Mouse (Mus musculus) intestine, embryonic 14.5 days (tissue): ENCODE measurements around the gene 1700013G24Rik. TPM values are rescaled to one million over a fixed set of nuclear protein-coding genes. Genes with fewer than 3 reads are reported as not detected.
A peak's percentile ranks its signal among the peaks of the same experiment; 100 is the strongest.

ENCODE experiments used
- ATAC-seq: fragments of 200-750 bp; cut with Nextera tagmentation; replicated peaks from 2 replicates; pipeline ENCODE4 v1.8.0; 2017; ENCODE audit warnings: low read depth, moderate number of reproducible peaks, moderate TSS enrichment, moderate library complexity; ENCODE audit not compliant: low FRiP score, low TSS enrichment
- DNase-seq: peaks from one replicate; pipeline ENCODE4 v3.0.0-alpha.2; 2018; ENCODE audit warnings: low spot score
- H3K27ac ChIP-seq: fragments of 300-500 bp; sonication (generic); 2 replicates; pipeline ENCODE4 v1.5.1; 2014; ENCODE audit warnings: low read depth, mild to moderate bottlenecking, control low read depth
- H3K27me3 ChIP-seq: fragments of 300-500 bp; sonication (generic); replicated peaks from 2 replicates; pipeline ENCODE4 v1.6.1; 2014; ENCODE audit warnings: low read length, control low read depth; ENCODE audit not compliant: control insufficient read depth, insufficient read depth
- H3K36me3 ChIP-seq: fragments of 300-500 bp; sonication (generic); 2 replicates; pipeline ENCODE4 v1.6.1; 2014; ENCODE audit warnings: low read length, control low read depth; ENCODE audit not compliant: control insufficient read depth, insufficient read depth
- H3K4me1 ChIP-seq: fragments of 300-500 bp; sonication (generic); replicated peaks from 2 replicates; pipeline ENCODE4 v1.6.1; 2014; ENCODE audit warnings: low read length, control low read depth, mixed read lengths; ENCODE audit not compliant: control insufficient read depth, insufficient read depth
- H3K4me2 ChIP-seq: fragments of 300-500 bp; sonication (generic); 2 replicates; pipeline ENCODE4 v1.6.1; 2014; ENCODE audit warnings: low read length
- H3K4me3 ChIP-seq: fragments of 300-500 bp; sonication (generic); 2 replicates; pipeline ENCODE4 v1.5.1; 2014; ENCODE audit warnings: low read depth, low read length, control low read depth, mixed read lengths
- H3K9ac ChIP-seq: fragments of 300-500 bp; sonication (generic); 2 replicates; pipeline ENCODE4 v1.6.1; 2014; ENCODE audit warnings: mild to moderate bottlenecking, low read length
- H3K9me3 ChIP-seq: fragments of 300-500 bp; sonication (generic); 2 replicates; pipeline ENCODE4 v1.6.1; 2016; ENCODE audit warnings: low read length, control low read depth; ENCODE audit not compliant: control insufficient read depth
- WGBS: fragments of 180-500 bp; shearing (Covaris S2); extraction: QIAGEN DNeasy Blood & Tissue Kit; methylation state at CpG from one replicate; pipeline ENCODE4 v1.1.7; 2014; 5-methylcytosine and 5-hydroxymethylcytosine counted together
- polyA plus RNA-seq: library from polyadenylated mRNA; unstranded; fragments of >200 nt; fragmentation: Nextera tagmentation; extraction: Ambion mirVana; gene quantifications from 2 replicates; pipeline ENCODE4 v1.2.1, GENCODE M21; 2014

The 1700013G24Rik gene
- polyA plus RNA-seq, 1 experiment from 2014 or later = not detected

DNA sequence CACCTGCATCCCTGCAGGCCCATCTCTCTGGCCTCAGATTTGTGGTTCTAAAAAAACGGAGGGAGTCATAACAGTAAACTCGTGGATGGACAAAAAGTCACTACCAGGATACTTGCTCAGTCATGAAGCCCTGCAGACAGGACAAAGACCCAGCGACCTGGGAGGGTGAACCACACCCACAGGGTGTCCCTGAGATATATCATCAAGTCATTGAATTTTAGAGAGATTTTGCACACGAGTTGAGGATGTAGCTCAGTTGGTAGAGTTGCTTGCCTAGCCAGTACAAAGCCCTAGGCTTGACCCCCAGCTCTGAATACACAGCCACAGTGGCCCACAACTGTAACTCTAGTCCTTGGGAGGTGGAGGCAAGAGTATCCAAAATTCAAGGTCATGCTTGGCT is 8.1 kb downstream of the 1700013G24Rik start:
- H3K4me2 ChIP-seq = no peak overlapping the region
- H3K27me3 ChIP-seq = no peaks in the 10 kb centered on the region
- H3K4me1 ChIP-seq = 0 out of 2 replicates have a peak, but pooled peaks cover 3% of the 10 kb centered on the region
- H3K4me3 ChIP-seq = no peak overlapping the region
- DNase-seq (no peak), ATAC-seq (no peak)
- H3K9ac ChIP-seq = no peak overlapping the region
- H3K9me3 ChIP-seq = no peaks in the 10 kb centered on the region
- no peak overlapping the region for H3K27ac ChIP-seq
- no peaks in the 10 kb centered on the region for H3K36me3 ChIP-seq
- 81% methylated on average over 4 of the region's 4 CpGs for WGBS

- WGBS = 51% methylated on average over 16 of the region's 16 CpGs
- Histone ChIP-seq H3K27ac (no peak overlapping the region), H3K4me3 (no peak overlapping the region), H3K9ac (no peak overlapping the region), H3K36me3 (no peaks in the 10 kb centered on the region), H3K27me3 (no peaks in the 10 kb centered on the region), H3K9me3 (no peaks in the 10 kb centered on the region), H3K4me2 (no peak overlapping the region), H3K4me1 (0 out of 2 replicates have a peak, but pooled peaks cover 3% of the 10 kb centered on the region)
- DNase-seq = no peak
- 0 out of 2 replicates have a peak, but pooled peaks have one; percentile 23 for ATAC-seq
Observed at GRCm38 (mm10) chr4:137461981-137462690, 9.1 kb downstream of the 1700013G24Rik start.

DNA sequence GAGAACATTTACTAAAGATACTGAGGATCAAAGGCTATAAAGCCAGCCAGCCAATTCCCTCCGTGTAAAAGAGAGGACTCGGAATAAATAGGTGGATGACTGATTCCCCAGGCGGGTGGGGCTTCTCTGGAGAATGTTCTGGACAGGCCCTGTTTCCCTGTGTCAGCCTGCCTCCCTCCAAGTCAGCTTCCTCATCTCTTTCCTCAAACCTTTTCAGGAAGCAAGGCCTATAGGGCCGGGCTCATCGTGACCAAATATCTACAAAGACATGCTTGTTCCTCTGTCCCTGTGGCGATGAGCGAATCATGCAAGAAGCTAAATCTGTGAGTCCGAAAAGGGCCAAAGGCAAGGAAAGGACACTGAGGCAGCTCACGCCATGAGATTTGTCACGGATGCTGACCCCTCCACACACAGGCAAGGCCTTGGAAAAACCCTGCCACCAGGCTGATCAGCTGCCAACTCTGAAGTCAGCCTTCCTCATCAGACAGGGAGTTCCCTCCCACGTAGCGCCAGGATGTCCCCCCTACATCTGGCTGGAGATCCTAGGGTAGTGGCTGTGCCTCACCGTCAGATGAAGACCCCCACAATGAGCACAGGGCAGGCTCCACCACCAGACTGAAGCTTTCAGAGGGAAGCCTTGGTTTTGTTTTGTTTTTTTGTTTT is 12.2 kb downstream of the 1700013G24Rik start:
- Histone ChIP-seq H3K9me3 (no peaks in the 10 kb centered on the region), H3K4me2 (no peak overlapping the region), H3K27ac (no peak overlapping the region), H3K9ac (no peak overlapping the region), H3K36me3 (no peaks in the 10 kb centered on the region), H3K4me3 (no peak overlapping the region), H3K27me3 (no peaks in the 10 kb centered on the region), H3K4me1 (peaks cover 20% of the 10 kb centered on the region)
- 65% methylated on average over 13 of the region's 13 CpGs for WGBS
- DNase-seq (peak; percentile 61), ATAC-seq (no peak)

DNA sequence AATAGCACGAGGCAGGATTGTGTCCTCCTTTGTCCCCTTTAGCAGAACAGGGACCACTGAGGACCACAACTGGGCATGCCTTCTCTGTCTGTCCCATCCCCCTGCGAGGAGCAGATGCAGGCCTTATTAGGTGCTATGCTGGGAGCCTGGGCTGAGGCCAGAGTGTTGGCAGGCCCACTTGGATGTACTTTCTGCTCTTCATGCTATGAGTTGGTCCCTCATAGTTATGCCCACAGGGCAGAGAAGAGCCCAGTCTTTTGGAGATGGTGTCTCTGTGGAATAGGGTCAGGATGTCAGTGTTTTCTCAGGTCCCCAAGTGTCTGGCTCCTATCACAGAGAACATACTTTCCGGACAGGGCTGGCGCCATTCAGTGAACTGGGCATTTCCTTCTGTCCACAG is 13.9 kb downstream of the 1700013G24Rik start:
- H3K27ac ChIP-seq = no peak overlapping the region; the same call in 1 of the 2 replicates
- WGBS = 67% methylated on average over 4 of the region's 4 CpGs

GRCm38 (mm10) chr4:137467525-137467924 is 14.4 kb downstream of the 1700013G24Rik start:
- DNase-seq (no peak), ATAC-seq (no peak)
- Histone ChIP-seq H3K27ac (peak overlapping the region; percentile 69; the same call in 1 of the 2 replicates), H3K4me2 (no peak overlapping the region), H3K4me1 (peaks cover 36% of the 10 kb centered on the region), H3K27me3 (no peaks in the 10 kb centered on the region), H3K36me3 (no peaks in the 10 kb centered on the region), H3K4me3 (no peak overlapping the region), H3K9me3 (no peaks in the 10 kb centered on the region), H3K9ac (no peak overlapping the region)
- 89% methylated on average over 2 of the region's 2 CpGs for WGBS

More for the DNA sequence above, 13.9 kb downstream of the 1700013G24Rik start:
- peaks cover 35% of the 10 kb centered on the region for H3K4me1 ChIP-seq
- no peaks in the 10 kb centered on the region for H3K9me3 ChIP-seq
- H3K27me3 ChIP-seq = no peaks in the 10 kb centered on the region
- no peaks in the 10 kb centered on the region for H3K36me3 ChIP-seq
- H3K9ac ChIP-seq = no peak overlapping the region
- ATAC-seq (no peak), DNase-seq (no peak)
- no peak overlapping the region for H3K4me3 ChIP-seq
- H3K4me2 ChIP-seq = no peak overlapping the region

DNA sequence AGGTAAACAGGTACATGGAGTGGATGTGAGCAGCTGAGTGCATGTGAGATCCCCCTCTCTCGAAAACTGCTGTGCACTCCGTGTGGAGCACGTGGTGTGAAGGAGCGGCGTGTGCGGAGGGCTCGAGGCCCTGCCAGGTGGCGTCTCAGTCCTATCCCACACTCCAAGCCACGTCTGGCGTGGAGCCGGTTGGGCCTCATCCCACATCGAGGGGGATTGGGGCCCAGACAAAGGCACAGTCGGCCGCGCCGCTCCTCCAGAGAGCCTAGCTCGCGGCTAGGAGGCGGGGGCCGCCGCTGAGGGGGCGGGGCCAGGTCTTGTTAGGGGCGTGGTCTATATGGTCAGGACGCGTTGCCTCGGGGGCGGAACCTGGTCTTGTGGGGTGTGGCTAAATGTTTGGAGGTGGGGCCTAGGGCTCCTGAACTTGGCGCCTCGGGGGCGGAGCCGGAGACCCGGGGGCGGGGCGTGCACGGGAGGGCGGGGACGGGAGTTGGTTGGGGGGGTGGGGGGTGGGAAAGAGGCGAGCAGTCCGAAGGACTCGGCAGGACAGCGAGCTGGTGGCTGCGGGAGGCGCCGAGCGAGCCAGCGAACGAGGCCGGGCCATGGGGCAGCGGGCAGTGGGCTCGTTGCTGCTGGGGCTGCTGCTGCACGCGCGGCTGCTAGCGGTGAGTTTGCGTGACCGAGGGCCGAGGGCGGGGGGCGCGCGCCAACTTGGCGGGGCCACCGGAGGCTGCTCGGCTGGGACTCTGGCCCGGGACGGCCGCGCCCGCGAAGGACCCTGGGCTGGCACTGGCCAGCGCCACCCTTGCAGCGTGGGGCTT is 15.4 kb downstream of the 1700013G24Rik start, which contains the start of gene Hspg2:
Hspg2 (plus strand) TSS at position 510 of the 821 bp plus-strand sequence.
- DNase-seq = peak; percentile 100
- Histone ChIP-seq H3K27me3 (no peaks in the 10 kb centered on the region), H3K36me3 (no peaks in the 10 kb centered on the region), H3K9me3 (no peaks in the 10 kb centered on the region), H3K4me3 (peak within 1 kb of the TSS; percentile 65), H3K4me2 (peak within 1 kb of the TSS; percentile 71), H3K4me1 (peaks cover 41% of the 10 kb centered on the region), H3K9ac (peak within 1 kb of the TSS; percentile 59), H3K27ac (peak within 1 kb of the TSS; percentile 69)
- peak; percentile 89 for ATAC-seq
- under 1% methylated on average over 65 of the region's 72 CpGs for WGBS

DNA sequence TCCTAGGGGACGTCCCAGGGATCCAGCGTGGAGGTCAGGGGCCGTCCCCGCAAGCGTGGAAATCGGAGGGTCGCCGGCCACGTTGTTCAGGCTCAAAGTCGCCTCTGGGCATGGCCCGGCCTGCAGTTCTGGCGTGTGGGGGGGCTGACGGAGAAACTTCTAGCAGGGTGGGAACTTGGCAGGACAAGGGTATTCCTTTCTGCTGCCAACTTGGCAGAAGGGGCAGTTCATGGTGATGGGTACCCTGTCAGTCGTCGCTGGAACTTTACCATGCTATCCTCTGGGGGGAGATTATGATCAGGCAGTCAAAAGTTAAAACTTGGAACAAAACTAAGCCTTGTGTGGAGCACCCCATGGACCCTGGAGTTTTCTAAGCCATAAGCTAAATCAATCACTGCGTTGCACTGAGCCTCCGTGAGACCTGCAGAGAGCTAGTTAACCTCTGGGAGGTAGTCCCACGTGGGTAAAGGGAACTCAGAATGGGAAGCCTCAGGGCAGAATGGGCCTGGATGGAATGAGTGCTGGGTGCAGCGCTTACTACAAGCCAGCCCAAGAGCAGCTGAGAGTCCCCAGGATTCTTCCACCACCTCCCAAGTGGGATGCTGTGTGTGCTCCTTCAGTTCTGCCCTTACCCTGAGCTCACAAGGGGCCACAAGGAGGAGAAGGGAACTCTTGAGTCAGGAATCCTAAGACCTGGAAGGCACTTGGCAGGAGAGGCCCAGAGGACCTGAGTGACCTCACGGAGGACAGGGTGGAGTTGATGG is 16.2 kb downstream of the 1700013G24Rik start:
- ATAC-seq = no peak; the same call in 1 of the 2 replicates
- Histone ChIP-seq H3K4me2 (peak overlapping the region; percentile 71), H3K4me1 (peaks cover 47% of the 10 kb centered on the region), H3K4me3 (peak overlapping the region; percentile 65), H3K9ac (peak overlapping the region; percentile 59), H3K36me3 (no peaks in the 10 kb centered on the region), H3K27me3 (no peaks in the 10 kb centered on the region), H3K27ac (peak overlapping the region; percentile 29; the same call in 1 of the 2 replicates), H3K9me3 (no peaks in the 10 kb centered on the region)
- DNase-seq = no peak
- 3% methylated on average over 20 of the region's 20 CpGs for WGBS
